Comparison of ENCODE assay signal across 1 mouse cellular context in the genomic region with DNA sequence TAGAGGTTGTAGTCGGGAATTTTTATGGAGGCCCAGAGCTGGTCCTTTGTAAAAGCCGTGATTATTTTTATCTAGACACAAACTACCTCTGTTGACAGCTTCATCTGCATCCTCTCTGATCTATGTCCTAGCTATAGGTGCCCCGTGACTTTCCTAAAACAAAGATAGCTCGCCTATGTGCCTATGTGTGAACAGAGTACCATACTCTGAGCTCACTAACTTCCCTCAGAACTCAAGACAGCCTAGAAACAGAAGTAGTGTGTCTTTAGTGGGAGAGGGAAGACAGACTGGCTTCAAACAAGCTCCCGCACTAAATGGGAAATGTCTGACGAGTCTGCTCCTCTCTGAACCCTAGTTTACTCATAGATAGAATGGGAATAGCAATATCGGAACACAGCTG.
TF ChIP-seq lines count a peak whose summit lies in the region.

No protein-coding gene starts in this region.

TF ChIP-seq in CH12.LX, 34 proteins besides CTCF, POLR2A, EP300 and RAD21:
- TF ChIP-seq UBTF (IDR thresholded peaks at IDR 0.05; ENCODE audit: low read depth, low read length) (no peak), MXI1 (IDR thresholded peaks at IDR 0.05; ENCODE audit: low read depth, low read length) (no peak), USF1 (IDR thresholded peaks at IDR 0.05; ENCODE audit: low read depth, low read length) (no peak), JUND (conservative IDR thresholded peaks at IDR 0.05; ENCODE audit: low read depth, low read length) (no peak), PAX5 (IDR thresholded peaks at IDR 0.05; ENCODE audit: low read length) (no peak), RCOR1 (conservative IDR thresholded peaks at IDR 0.05; ENCODE audit: low read depth, low read length) (no peak), ELF1 (IDR thresholded peaks at IDR 0.05; ENCODE audit: low read depth, low read length) (no peak), ETS1 (conservative IDR thresholded peaks at IDR 0.05; ENCODE audit: low read depth, low read length) (no peak), MAFK (IDR thresholded peaks at IDR 0.05; ENCODE audit: insufficient replicate concordance, low read length) (no peak), HCFC1 (IDR thresholded peaks at IDR 0.05; ENCODE audit: low read depth, low read length) (no peak), GABPA (IDR thresholded peaks at IDR 0.05; ENCODE audit: insufficient replicate concordance, low read depth, low read length) (no peak), MYC (IDR thresholded peaks at IDR 0.05; ENCODE audit: low read depth, low read length) (no peak), USF2 (conservative IDR thresholded peaks at IDR 0.05; ENCODE audit: low read depth, low read length) (no peak), BHLHE40 (IDR thresholded peaks at IDR 0.05; ENCODE audit: low read depth, low read length) (no peak)
TF ChIP-seq in CH12.LX: peak in this region for 0.
